Mouse (Mus musculus) megakaryocyte progenitor cell, adult 5-6 weeks (primary cell): ENCODE results near the gene Sh3bgrl2. TPM values are rescaled to one million over a fixed set of nuclear protein-coding genes. Genes with fewer than 3 reads are reported as not detected.
A peak's percentile ranks its signal among the peaks of the same experiment; 100 is the strongest.

Experiments
- ATAC-seq: replicated peaks from 2 replicates; pipeline ENCODE4 v1.8.0; 2016; ENCODE audit warnings: mild to moderate bottlenecking, moderate TSS enrichment, inconsistent platforms; ENCODE audit not compliant: poor library complexity
- total RNA-seq, 2 experiments: library from RNA; stranded (forward) in 1 of 2; stranded (reverse) in 1 of 2; fragments of 157-497, 149-512 nt in 1 of 2; fragments of 200-1000 nt in 1 of 2; gene quantifications; 2 replicates each; pipeline versions ENCODE4 v1.2.3 to v1.2.4; 2015 to 2017

Sh3bgrl2 gene
- total RNA-seq, 2 experiments from 2014 or later, result under 0.01 to 0.49 TPM

DNA sequence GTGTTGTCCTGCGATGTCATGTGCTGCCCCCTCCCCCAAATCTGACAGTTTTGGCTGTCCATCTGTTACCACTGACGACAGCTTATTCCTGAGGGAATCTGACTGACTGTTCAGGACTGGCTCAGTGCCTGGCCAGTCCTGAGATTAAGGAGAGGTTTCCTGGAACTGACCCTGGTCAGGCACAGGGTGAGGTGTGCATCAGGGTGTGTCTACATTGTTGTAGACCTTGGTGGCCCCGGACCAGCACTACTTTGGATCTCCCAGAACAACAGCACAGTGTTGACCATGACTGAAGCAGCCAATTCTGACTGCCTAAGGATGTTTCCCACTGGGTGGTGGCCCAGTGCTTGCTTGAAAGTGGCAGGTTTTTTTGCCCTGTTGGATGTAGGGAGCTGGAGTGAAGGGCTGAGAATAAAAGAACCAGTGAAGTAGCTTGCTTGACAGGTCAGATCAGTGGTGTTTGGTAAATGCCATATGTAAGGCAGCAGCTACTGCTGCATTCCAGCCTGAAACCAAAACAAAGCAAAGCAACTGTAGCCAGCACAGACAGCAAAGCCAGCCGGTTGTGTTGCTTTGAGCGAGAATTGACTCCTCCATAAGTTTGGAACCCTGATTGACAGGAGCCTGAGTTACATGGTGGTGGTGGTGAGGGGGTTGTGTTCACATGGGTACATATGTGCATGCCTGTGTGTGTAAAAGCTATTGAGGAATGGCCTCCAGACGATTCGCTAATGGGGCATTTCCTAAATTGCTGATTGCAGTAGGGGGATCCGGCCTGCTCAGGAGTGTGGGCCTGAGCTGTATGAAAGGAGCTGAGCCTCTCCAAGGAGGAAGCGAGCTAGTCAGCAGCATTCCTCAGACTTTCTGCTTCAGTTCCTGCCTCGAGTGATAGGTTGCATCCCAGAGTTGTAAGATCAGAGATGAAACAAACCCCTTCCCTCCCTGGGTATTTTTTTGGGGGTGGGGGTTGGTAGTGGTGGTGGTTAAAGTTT lies 8.9 kb downstream of the Sh3bgrl2 start:
- no peak for ATAC-seq

GRCm38 (mm10) chr9:83560670-83561069 lies 12.5 kb downstream of the Sh3bgrl2 start:
- ATAC-seq, result no peak

GRCm38 (mm10) chr9:83562889-83563288 lies 14.8 kb downstream of the Sh3bgrl2 start:
- no peak for ATAC-seq

DNA sequence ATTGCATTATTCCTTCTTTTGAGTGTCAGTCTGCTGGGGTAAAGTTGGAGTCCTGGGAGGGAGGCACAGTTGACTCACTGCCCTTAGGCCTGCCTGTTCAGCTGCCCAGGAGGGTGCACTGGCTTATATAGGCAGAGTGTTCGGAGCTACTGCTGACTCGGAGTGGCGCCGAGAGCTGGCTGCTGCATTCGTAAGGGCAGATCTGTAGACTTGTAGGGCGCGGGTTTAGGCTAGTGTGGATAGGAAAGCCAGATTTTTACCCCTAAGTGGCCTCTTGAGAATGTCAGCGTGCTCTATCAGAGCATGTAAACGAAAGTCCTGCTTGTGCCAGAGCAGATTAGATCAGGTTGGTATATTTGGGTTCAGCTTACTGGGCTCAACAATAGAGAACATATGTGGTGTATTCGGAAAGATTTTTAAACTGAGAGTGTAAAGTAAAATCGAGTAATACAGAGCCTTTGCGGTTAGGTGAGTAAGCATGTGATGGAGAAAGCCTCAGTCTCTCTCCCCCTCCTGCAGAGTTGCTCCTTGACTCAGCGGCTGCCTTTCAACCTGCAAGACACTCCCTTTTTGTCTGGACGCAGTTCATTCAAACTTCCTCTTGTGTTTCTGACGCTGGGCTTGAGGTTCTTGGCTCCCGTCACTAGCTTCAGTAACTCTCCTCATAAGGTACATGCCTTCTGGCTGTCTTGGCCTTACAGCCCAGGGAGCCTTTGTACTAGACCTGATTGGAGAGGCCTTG lies 15.9 kb downstream of the Sh3bgrl2 start:
- peak; percentile 66 for ATAC-seq

GRCm38 (mm10) chr9:83564934-83565652 lies 17.0 kb downstream of the Sh3bgrl2 start:
- no peak for ATAC-seq

DNA sequence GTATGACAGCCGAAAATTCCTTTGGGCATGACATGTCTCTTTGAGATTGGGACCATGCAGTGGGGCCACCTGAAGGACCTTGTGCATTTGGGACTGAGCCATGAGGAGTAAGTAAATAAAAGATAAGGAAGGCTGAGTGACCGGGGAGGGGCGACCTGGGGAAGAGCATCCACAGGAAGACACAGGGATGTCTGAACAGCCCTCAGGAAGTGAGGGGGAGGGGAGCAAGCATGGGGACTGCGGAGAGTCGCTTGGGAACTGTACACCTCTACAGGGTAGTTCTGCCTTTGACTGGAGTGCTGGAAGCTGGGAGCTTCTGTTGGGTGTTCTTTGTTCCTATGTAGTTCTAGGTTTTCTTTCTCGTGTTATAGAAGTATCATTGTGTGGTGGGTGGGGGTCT lies 18.0 kb downstream of the Sh3bgrl2 start:
- no peak for ATAC-seq

DNA sequence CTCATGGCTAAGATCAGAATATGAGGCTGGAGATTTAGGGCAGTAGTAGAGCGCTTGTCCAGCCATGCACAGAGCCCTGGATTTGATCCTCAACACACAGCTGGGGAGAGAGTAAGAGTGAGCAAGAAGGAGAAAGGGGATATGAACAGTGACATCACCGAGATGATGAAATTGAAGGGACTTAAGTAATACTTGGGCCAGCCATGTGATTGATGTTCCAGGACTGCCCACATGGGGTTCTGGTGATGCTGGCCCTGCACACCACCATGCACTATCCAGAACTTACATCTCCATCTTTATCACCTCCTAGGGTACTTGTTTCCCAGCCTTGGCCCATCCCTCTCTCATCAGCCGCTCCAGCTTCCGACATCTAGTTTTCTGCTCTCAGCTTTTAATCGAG lies 20.0 kb downstream of the Sh3bgrl2 start:
- peak; percentile 54 for ATAC-seq

- ATAC-seq, result no peak
These were observed 20.8 kb downstream of the Sh3bgrl2 start for GRCm38 (mm10) chr9:83568937-83569336.

DNA sequence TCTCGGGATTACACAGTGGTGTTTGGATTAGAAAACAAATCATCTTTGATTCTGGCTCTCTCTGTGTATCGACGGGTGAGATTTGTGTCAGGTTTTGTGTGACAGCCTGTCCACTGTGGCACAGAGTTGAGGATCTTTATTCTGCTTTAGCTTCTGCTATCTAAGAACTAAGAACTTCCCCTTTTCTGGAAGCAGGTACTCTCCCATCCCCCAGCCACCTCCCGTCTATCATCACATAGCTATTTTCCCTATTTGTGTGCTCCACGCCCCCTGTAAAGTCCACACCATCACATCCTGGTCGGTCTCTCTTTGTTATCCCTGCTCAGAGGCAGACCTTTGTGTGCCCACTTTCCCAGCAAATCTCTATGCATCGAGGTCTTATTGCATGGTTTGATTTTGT lies 21.8 kb downstream of the Sh3bgrl2 start:
- peak; percentile 62 for ATAC-seq

DNA sequence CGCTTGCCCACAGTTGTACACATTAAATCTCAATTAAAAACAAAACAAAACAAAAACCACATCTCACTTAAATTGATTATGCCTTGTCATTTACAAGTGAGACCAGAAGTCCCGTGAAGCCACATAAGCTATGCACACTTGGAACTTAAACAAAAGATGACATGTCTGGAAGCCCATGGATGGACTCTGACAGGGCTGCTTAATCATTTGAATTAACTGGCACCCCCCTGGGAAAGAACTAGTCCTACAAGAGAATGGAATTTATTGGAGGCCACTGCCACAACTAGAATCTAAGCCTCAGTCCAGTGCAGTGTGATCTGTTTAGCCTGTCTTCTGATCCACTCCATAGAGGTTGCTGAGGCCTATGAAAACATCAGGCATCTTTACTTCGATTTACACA lies 23.2 kb downstream of the Sh3bgrl2 start:
- ATAC-seq, result no peak

- ATAC-seq, result no peak
These were observed 24.2 kb downstream of the Sh3bgrl2 start for GRCm38 (mm10) chr9:83572326-83572725.

GRCm38 (mm10) chr9:83572870-83573269 lies 24.7 kb downstream of the Sh3bgrl2 start:
- no peak for ATAC-seq

GRCm38 (mm10) chr9:83573588-83573987 lies 25.5 kb downstream of the Sh3bgrl2 start:
- no peak for ATAC-seq

GRCm38 (mm10) chr9:83575403-83575802 lies 27.3 kb downstream of the Sh3bgrl2 start:
- no peak for ATAC-seq

DNA sequence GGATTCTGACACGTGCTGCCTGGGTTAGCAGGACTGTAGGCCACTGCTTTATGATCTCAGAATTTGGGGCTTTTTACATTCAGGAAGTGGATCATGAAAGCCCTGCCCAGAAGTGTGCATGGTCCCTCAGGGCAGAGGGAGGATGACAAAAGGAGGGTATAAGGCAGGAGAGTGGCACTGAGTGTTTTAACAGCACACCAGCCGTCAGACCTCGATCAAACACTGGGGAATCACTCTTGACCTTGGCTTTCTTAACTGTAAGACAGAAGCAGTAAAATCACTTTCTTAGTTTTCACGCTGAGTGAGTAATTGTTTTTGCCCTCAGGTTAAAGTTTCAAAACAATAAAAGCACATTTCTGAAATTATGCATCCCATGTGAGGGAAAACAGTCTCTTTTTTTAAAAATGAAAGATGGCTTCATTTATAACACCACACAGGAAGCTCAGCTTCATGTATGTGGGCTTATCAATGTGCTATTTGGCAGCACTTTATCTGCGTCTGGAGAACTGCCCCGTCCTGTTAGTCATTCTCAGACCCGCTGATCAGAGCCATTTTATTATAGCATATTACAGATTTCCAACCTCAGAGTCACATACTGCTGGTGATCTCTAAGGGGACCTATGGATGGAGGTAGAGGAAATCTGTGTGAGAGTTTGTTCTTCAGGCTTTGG lies 28.0 kb downstream of the Sh3bgrl2 start:
- ATAC-seq, result no peak

GRCm38 (mm10) chr9:83576689-83577057 lies 28.5 kb downstream of the Sh3bgrl2 start:
- ATAC-seq, result peak; percentile 80

DNA sequence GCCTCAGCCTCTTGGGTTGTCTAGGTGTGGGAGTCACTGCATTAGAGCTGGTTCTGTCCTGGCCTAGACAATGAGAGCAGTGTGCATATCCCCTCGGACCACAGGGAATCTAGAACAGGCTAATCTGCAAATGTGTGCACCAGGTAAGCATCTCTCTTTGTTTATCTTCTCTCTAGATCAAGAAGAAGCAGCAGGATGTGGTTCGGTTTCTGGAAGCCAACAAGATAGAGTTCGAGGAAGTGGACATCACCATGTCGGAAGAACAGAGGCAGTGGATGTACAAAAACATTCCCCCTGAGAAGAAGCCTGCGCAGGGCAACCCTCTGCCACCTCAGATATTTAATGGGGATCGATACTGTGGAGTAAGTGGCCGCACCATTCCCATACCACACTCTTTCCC lies 29.1 kb downstream of the Sh3bgrl2 start:
- no peak for ATAC-seq

DNA sequence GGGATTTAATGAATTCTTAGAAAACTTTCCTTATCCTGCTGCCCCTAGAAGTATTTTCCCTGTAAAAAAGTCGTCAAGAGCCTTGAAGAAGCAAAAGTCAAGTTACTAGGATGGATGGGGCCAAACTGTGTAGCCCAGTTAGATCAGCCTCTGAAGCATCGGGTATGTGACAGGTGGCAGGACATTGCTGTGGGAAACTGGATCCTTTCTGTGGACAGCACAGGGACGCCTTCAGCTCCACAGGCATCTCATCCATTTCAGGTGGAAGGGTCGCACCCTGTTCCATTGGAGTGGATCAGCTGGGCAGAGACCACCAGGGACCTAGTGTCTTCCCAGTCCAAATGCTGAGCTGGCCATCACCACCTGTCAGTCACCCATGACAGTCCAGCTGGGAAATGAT lies 30.9 kb downstream of the Sh3bgrl2 start:
- ATAC-seq, result no peak

- ATAC-seq, result no peak
These were observed 34.6 kb downstream of the Sh3bgrl2 start for GRCm38 (mm10) chr9:83582748-83583147.

DNA sequence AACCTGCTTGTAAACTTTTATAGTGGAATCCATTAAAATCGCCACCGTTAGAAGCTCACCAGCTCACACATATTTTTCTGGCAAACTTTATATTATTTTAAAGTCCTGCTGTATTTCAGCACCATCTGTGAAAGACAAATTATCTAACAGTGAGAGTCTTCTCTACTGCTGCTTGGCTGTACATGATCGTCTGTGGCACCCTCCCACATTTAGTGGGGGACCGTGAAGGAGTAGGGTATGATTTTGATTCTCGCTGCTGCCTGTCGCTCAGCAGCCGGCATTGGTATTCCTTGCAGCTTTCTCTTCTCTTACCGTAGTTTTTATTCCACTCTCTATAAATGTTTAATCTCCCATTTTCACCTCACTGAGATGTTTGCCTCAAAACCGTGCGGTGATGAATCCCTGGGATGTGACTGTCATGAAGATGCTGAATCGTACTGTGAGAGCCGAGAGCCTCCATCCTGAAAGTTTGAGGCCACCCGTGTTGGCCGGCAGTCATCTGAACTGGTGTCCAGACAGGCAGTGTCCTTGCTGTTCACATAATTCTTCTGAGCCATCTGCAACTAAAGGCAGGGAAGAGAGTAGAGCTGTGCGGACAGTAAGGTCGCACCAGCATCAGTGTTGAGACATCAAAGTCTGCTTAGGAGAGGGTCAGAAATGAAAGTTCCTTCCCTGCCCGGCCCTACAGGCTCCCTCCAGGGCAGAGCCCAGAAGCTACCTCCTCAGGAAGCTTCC lies 38.4 kb downstream of the Sh3bgrl2 start:
- no peak for ATAC-seq
